Mouse (Mus musculus): ENCODE measurements around the gene Pcbd2. TPM values are rescaled to one million over a fixed set of nuclear protein-coding genes. Genes with fewer than 3 reads are reported as not detected.
A peak's percentile ranks its signal among the peaks of the same experiment; 100 is the strongest.

Gene Pcbd2
- total and polyA plus RNA-seq, 3 experiments: 32.0 to 69.4 TPM; not detected in 1

GRCm38 (mm10) chr13:55687927-55688602 is 39.1 kb upstream of the Pcbd2 start (continued):
- no peak for TF ChIP-seq MXI1 (IDR thresholded peaks at IDR 0.05; ENCODE audit: low read depth, low read length)
- no peak for TF ChIP-seq NELFE (IDR thresholded peaks at IDR 0.05; ENCODE audit: low read depth, low read length)

- Histone ChIP-seq H3K79me2 (ENCODE audit: control insufficient read depth, insufficient read depth, low read length, poor library complexity) (peaks cover 43% of the 10 kb centered on the region), H3K27me3 (ENCODE audit: control insufficient read depth in 1 of 2, insufficient read depth in 2 of 2, low read length in 2 of 2) (no peaks in the 10 kb centered on the region), H3K36me3 (ENCODE audit: control insufficient read depth in 1 of 2, insufficient read depth in 2 of 2, low read length in 2 of 2) (peaks cover 5 to 26% of the 10 kb centered on the region in 2 experiments), H3K9ac (ENCODE audit: control insufficient read depth, low read depth, low read length, poor library complexity, severe bottlenecking) (peak within 1 kb of the TSS; percentile 99), H3K4me3 (ENCODE audit: control insufficient read depth in 1 of 2, insufficient read depth in 1 of 2, low read depth in 2 of 2, low read length in 2 of 2) (peak within 1 kb of the TSS; percentile 93 to 96), H3K4me1 (ENCODE audit: control insufficient read depth in 1 of 2, insufficient read depth in 2 of 2, low read length in 2 of 2) (peaks cover 4 to 28% of the 10 kb centered on the region in 2 experiments), H3K9me3 (replicated peaks; ENCODE audit: insufficient read depth, low read length) (no peaks in the 10 kb centered on the region), H3K27ac (ENCODE audit: control insufficient read depth, low read depth, low read length) (peak within 1 kb of the TSS; percentile 84)
- TF ChIP-seq TAL1 (IDR thresholded peaks at IDR 0.05; ENCODE audit: low read length): no peak
- TF ChIP-seq CHD1 (IDR thresholded peaks at IDR 0.05; ENCODE audit: low read depth, low read length): no peak
- no peak for TF ChIP-seq MAFK (IDR thresholded peaks at IDR 0.05; ENCODE audit: borderline replicate concordance, low read depth, low read length)
- no peak for TF ChIP-seq BHLHE40 (IDR thresholded peaks at IDR 0.05; ENCODE audit: borderline replicate concordance, low read depth, low read length)
- peak; percentile 95 for TF ChIP-seq NRF1 (IDR thresholded peaks at IDR 0.05; ENCODE audit: insufficient read depth, low read depth, low read length, poor library complexity, severe bottlenecking)
- no peak for TF ChIP-seq RAD21 (IDR thresholded peaks at IDR 0.05; ENCODE audit: low read depth, low read length)
- peak; percentile 98 for TF ChIP-seq NELFE (IDR thresholded peaks at IDR 0.05; ENCODE audit: low read depth, low read length)
- peak in 1 of 3 experiments; percentile 17; a peak in 1 of 6 replicates for TF ChIP-seq CTCF (IDR thresholded peaks at IDR 0.05 in 2 of 3, conservative IDR thresholded peaks at IDR 0.05 in 1 of 3; ENCODE audit: control insufficient read depth in 1 of 3, insufficient read depth in 1 of 3, low read depth in 2 of 3, low read length in 3 of 3, poor library complexity in 1 of 3, severe bottlenecking in 1 of 3)
- TF ChIP-seq POLR2AphosphoS5 (IDR thresholded peaks at IDR 0.05; ENCODE audit: borderline replicate concordance, low read depth, low read length): peak; percentile 53; the same call in 1 of the 2 replicates
- TF ChIP-seq USF1 (IDR thresholded peaks at IDR 0.05; ENCODE audit: low read depth, low read length): no peak
- peak; percentile 96 for TF ChIP-seq E2F4 (IDR thresholded peaks at IDR 0.05; ENCODE audit: borderline replicate concordance, low read depth, low read length)
- no peak for TF ChIP-seq GATA1 (IDR thresholded peaks at IDR 0.05; ENCODE audit: low read depth, low read length)
- TF ChIP-seq POLR2AphosphoS2 (IDR thresholded peaks at IDR 0.05; ENCODE audit: low read length): peak; percentile 98
- peak; percentile 90 to 99 for TF ChIP-seq POLR2A (IDR thresholded peaks at IDR 0.05; ENCODE audit: control insufficient read depth in 1 of 2, insufficient read depth in 1 of 2, low read depth in 1 of 2, low read length in 2 of 2, poor library complexity in 1 of 2)
- TF ChIP-seq ZMIZ1 (IDR thresholded peaks at IDR 0.05; ENCODE audit: low read depth, low read length): peak; percentile 92
- no peak for TF ChIP-seq USF2 (IDR thresholded peaks at IDR 0.05; ENCODE audit: borderline replicate concordance in 1 of 2, insufficient read depth in 1 of 2, low read depth in 1 of 2, low read length in 2 of 2)
- peak; percentile 86 for TF ChIP-seq TBP (IDR thresholded peaks at IDR 0.05; ENCODE audit: low read depth, low read length)
- peak; percentile 82 for TF ChIP-seq TCF12 (IDR thresholded peaks at IDR 0.05; ENCODE audit: low read depth, low read length)
- peak; percentile 82 for TF ChIP-seq HCFC1 (IDR thresholded peaks at IDR 0.05; ENCODE audit: low read depth, low read length)
- no peak for TF ChIP-seq JUND (IDR thresholded peaks at IDR 0.05; ENCODE audit: low read depth, low read length)
- TF ChIP-seq UBTF (IDR thresholded peaks at IDR 0.05; ENCODE audit: borderline replicate concordance, insufficient read depth, low read depth, low read length): no peak; the same call in 1 of the 2 replicates
- no peak for TF ChIP-seq MEF2A (IDR thresholded peaks at IDR 0.05; ENCODE audit: extremely low read depth, insufficient replicate concordance, low read depth, low read length, poor library complexity, severe bottlenecking)
- no peak; the same call in 1 of the 2 replicates for TF ChIP-seq KAT2A (conservative IDR thresholded peaks at IDR 0.05; ENCODE audit: low read depth, low read length)
- TF ChIP-seq MYC (IDR thresholded peaks at IDR 0.05; ENCODE audit: low read depth, low read length): peak; percentile 81; the same call in 1 of the 2 replicates
- peak; percentile 97 for TF ChIP-seq CHD2 (IDR thresholded peaks at IDR 0.05; ENCODE audit: low read length)
- TF ChIP-seq ZKSCAN1 (IDR thresholded peaks at IDR 0.05; ENCODE audit: low read depth, low read length): no peak
- peak; percentile 44; the same call in 1 of the 2 replicates for TF ChIP-seq SIN3A (IDR thresholded peaks at IDR 0.05; ENCODE audit: low read length)
- no peak; the same call in 1 of the 2 replicates for TF ChIP-seq MAX (IDR thresholded peaks at IDR 0.05; ENCODE audit: low read length)
- no peak for TF ChIP-seq MYB (IDR thresholded peaks at IDR 0.05; ENCODE audit: low read depth, low read length)
- TF ChIP-seq MXI1 (IDR thresholded peaks at IDR 0.05; ENCODE audit: low read depth, low read length): no peak
- TF ChIP-seq ELF1 (IDR thresholded peaks at IDR 0.05; ENCODE audit: low read depth, low read length): peak; percentile 63; the same call in 1 of the 2 replicates
- no peak for TF ChIP-seq ZC3H11A (IDR thresholded peaks at IDR 0.05; ENCODE audit: low read depth, low read length)
- DNase-seq (ENCODE audit: low read depth, low spot score): peak; percentile 94
These were observed 34.5 kb upstream of the Pcbd2 start, which contains the start of gene B230219D22Rik for GRCm38 (mm10) chr13:55692535-55693242. TSS of gene B230219D22Rik (plus strand) at chr13:55693124.

All from MEL (cell line).